In the genomic region with DNA sequence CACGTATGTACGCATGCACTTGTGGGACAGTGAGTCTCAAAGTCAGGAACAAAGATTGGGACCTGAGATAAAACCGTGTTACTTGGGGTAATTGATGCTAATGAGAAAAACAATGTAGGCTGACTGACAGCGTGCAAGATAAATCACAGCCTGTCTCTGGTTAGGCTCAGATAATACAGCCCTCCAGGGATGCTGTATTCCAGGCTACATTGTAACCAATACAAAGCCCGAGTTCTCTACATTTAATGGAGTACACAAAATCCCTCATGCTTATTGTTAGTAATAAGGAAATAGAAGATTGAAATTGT, we compare ENCODE assay signal across 7 mouse cellular contexts. TPM values are rescaled to one million over a fixed set of nuclear protein-coding genes. Genes with fewer than 3 reads are reported as not detected.
DNase-seq lines count a peak whose midpoint lies in the region; ATAC-seq and TF ChIP-seq lines count a peak whose summit lies in the region.

No protein-coding gene starts in this region.

- peaks cover 18% of the 10 kb centered on the region for H3K27me3 ChIP-seq in megakaryocyte, embryonic 14.5 days (replicated peaks)
- no peaks in the 10 kb centered on the region for H3K27me3 ChIP-seq in forebrain, embryonic 14.5 days (replicated peaks; ENCODE audit: control insufficient read depth, insufficient read depth, low read length)
- H3K27me3 ChIP-seq in liver, embryonic 11.5 days (replicated peaks; ENCODE audit: control insufficient read depth, insufficient read depth, low read length) = no peaks in the 10 kb centered on the region; the same call in 1 of the 2 replicates
- no peaks in the 10 kb centered on the region for H3K27me3 ChIP-seq in stomach, postnatal 0 days (ENCODE audit: control insufficient read depth, insufficient read depth, low read length)

- H3K27ac ChIP-seq in forebrain, embryonic 14.5 days (ENCODE audit: low read depth, low read length) = no peak overlapping the region
- H3K27ac ChIP-seq in liver, embryonic 11.5 days (ENCODE audit: low read depth, low read length) = no peak overlapping the region
- no peak overlapping the region for H3K27ac ChIP-seq in stomach, postnatal 0 days (replicated peaks)

- no peak for ATAC-seq in megakaryocyte, adult 5-6 weeks (ENCODE audit: poor library complexity, severe bottlenecking)
- no peak for ATAC-seq in forebrain, embryonic 14.5 days
- no peak for ATAC-seq in liver, embryonic 11.5 days (replicated peaks; ENCODE audit: low FRiP score)
- no peak for ATAC-seq in stomach, postnatal 0 days (ENCODE audit: low FRiP score, low TSS enrichment)

- no peaks in the 10 kb centered on the region for H3K36me3 ChIP-seq in megakaryocyte, embryonic 14.5 days (replicated peaks; ENCODE audit: low read length)
- H3K36me3 ChIP-seq in forebrain, embryonic 14.5 days (ENCODE audit: control insufficient read depth, insufficient read depth, low read length) = no peaks in the 10 kb centered on the region
- no peaks in the 10 kb centered on the region for H3K36me3 ChIP-seq in liver, embryonic 11.5 days (ENCODE audit: control insufficient read depth, insufficient read depth, low read length)
- H3K36me3 ChIP-seq in stomach, postnatal 0 days (ENCODE audit: control insufficient read depth, insufficient read depth, low read length) = no peaks in the 10 kb centered on the region

- no peak for TF ChIP-seq CTCF in stomach, postnatal 0 days (IDR thresholded peaks at IDR 0.05; ENCODE audit: low read depth)

- 26% methylated on average over 5 of the region's 5 CpGs for whole genome bisulfite sequencing in forebrain, embryonic 14.5 days
- 47% methylated on average over 5 of the region's 5 CpGs for WGBS in liver, embryonic 11.5 days
- WGBS in stomach, postnatal 0 days = 24% methylated on average over 5 of the region's 5 CpGs

- H3K4me3 ChIP-seq in megakaryocyte, embryonic 14.5 days (replicated peaks) = peak overlapping the region; percentile 97
- H3K4me3 ChIP-seq in forebrain, embryonic 14.5 days (ENCODE audit: low read depth, low read length) = peak overlapping the region; percentile 79
- peak overlapping the region; percentile 82 for H3K4me3 ChIP-seq in liver, embryonic 11.5 days (ENCODE audit: low read depth, low read length)
- H3K4me3 ChIP-seq in stomach, postnatal 0 days (ENCODE audit: low read depth, low read length) = peak overlapping the region; percentile 89

- DNase-seq in forebrain, embryonic 14.5 days (ENCODE audit: low spot score) = no peak
- no peak for DNase-seq in liver, embryonic 11.5 days (ENCODE audit: low spot score)
- no peak for DNase-seq in stomach, postnatal 0 days (ENCODE audit: low spot score)
- DNase-seq in urinary bladder, postnatal 4 days (ENCODE audit: low spot score in 2 of 2) = no peak
- DNase-seq in ovary, postnatal 36 days (ENCODE audit: low spot score) = no peak

- H3K9me3 ChIP-seq in megakaryocyte, embryonic 14.5 days = no peaks in the 10 kb centered on the region
- H3K9me3 ChIP-seq in forebrain, embryonic 14.5 days (replicated peaks; ENCODE audit: control insufficient read depth, low read length) = no peaks in the 10 kb centered on the region
- H3K9me3 ChIP-seq in liver, embryonic 11.5 days (ENCODE audit: control insufficient read depth, low read length) = no peaks in the 10 kb centered on the region
- no peaks in the 10 kb centered on the region for H3K9me3 ChIP-seq in stomach, postnatal 0 days (ENCODE audit: control insufficient read depth, low read length)

- H3K4me2 ChIP-seq in forebrain, embryonic 14.5 days (ENCODE audit: low read length) = peak overlapping the region; percentile 88
- H3K4me2 ChIP-seq in liver, embryonic 11.5 days = peak overlapping the region; percentile 98
- peak overlapping the region; percentile 90 for H3K4me2 ChIP-seq in stomach, postnatal 0 days (replicated peaks; ENCODE audit: low read depth)

- H3K9ac ChIP-seq in forebrain, embryonic 14.5 days (ENCODE audit: low read length) = peak overlapping the region; percentile 89; the same call in 1 of the 2 replicates
- H3K9ac ChIP-seq in liver, embryonic 11.5 days (ENCODE audit: low read depth, low read length) = no peak overlapping the region; the same call in 1 of the 2 replicates
- peak overlapping the region; percentile 97 for H3K9ac ChIP-seq in stomach, postnatal 0 days (ENCODE audit: low read length)

- TF ChIP-seq EP300 in stomach, postnatal 0 days (optimal IDR thresholded peaks at IDR 0.05) = no peak

- peaks cover 38% of the 10 kb centered on the region for H3K4me1 ChIP-seq in megakaryocyte, embryonic 14.5 days
- peaks cover 3% of the 10 kb centered on the region; the same call in 1 of the 2 replicates for H3K4me1 ChIP-seq in forebrain, embryonic 14.5 days (ENCODE audit: control insufficient read depth, insufficient read depth, low read length)
- H3K4me1 ChIP-seq in liver, embryonic 11.5 days (replicated peaks; ENCODE audit: control insufficient read depth, insufficient read depth, low read length) = peaks cover 7% of the 10 kb centered on the region; the same call in 1 of the 2 replicates
- H3K4me1 ChIP-seq in stomach, postnatal 0 days (replicated peaks; ENCODE audit: control insufficient read depth, insufficient read depth) = 0 out of 2 replicates have a peak, but pooled peaks cover 6% of the 10 kb centered on the region

RNA-seq across cellular contexts. Expression of a gene that starts 1.2 kb away (rescaled TPM):
- 0.49 TPM in 1 of 2 replicates, not detected in the other for polyA plus RNA-seq in megakaryocyte, embryonic 14.5 days (2012; ENCODE audit: insufficient read depth, low replicate concordance)
- 6.2 and 8.4 TPM in 2 replicates for total RNA-seq in megakaryocyte, adult 5-6 weeks (2015)
- total RNA-seq in megakaryocyte, adult 5-6 weeks (2017) = 2.8 and 5.9 TPM in 2 replicates
- 13.6 and 15.6 TPM in 2 replicates for polyA plus RNA-seq in forebrain, embryonic 14.5 days (2014; fragmentation: Nextera tagmentation; extraction: Ambion mirVana)
- 12.1 and 14.8 TPM in 2 replicates for polyA plus RNA-seq in liver, embryonic 11.5 days (2014; fragmentation: Nextera tagmentation; extraction: Ambion mirVana)
- 12.5 and 12.6 TPM in 2 replicates for polyA plus RNA-seq in stomach, postnatal 0 days (2015; fragmentation: Nextera tagmentation; extraction: Ambion mirVana)
